20 mouse cellular contexts compared by ENCODE assay signal in the genomic region with DNA sequence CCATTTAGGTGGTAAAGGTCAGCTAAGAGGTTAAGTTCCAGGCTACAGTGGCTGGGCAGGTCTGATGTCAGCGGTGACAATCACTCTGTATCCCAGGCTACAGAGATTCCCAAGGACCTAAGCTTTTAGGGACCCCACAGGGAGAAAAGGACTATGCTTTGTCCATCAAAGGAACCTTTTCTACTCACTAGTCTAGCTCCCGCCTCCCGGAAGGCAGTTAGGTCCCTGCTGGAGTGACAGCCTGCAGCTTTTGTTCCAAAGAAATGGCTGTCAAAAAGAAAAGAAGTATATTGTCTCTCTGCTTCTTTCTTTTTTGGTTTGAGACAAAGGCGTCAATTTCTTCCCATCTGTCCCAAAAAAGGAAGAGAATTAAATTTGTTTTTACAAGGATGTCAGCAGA. TPM values are rescaled to one million over a fixed set of nuclear protein-coding genes. Genes with fewer than 3 reads are reported as not detected.
"Had no signal": no experiment of that assay in that cellular context is flagged by ENCODE, and none has a peak within 500 bp of the region (broad histone marks: within the 10 kb centered on the region; RNA-seq: fewer than 3 reads in every experiment).

No protein-coding gene starts in this region.

- H3K9ac ChIP-seq: limb, embryonic 13.5 days; liver, embryonic 15.5 days; lung, embryonic 14.5 days; midbrain, embryonic 12.5 days; neural tube, embryonic 15.5 days had no signal

- H3K27ac ChIP-seq: layer of hippocampus, adult 2 months; limb, embryonic 13.5 days; liver, embryonic 15.5 days; midbrain, embryonic 12.5 days; neural tube, embryonic 15.5 days had no signal

- H3K4me2 ChIP-seq: limb, embryonic 13.5 days; liver, embryonic 11.5 days; liver, embryonic 15.5 days; lung, embryonic 14.5 days; midbrain, embryonic 12.5 days; neural tube, embryonic 15.5 days had no signal

- DNase-seq: kidney, postnatal 10 days; kidney, postnatal 4 days; left cerebral cortex, postnatal 4 days; lung, embryonic 14.5 days; lung, postnatal 10 days; lung, postnatal 4 days; right cerebral cortex, adult 18-20 months; right cerebral cortex, postnatal 25 days; thymus, postnatal 36 days had no signal

- H3K36me3 ChIP-seq: limb, embryonic 13.5 days; liver, embryonic 15.5 days; midbrain, embryonic 12.5 days; neural tube, embryonic 15.5 days had no signal

- H3K9me3 ChIP-seq: limb, embryonic 13.5 days; liver, embryonic 15.5 days; midbrain, embryonic 12.5 days; neural tube, embryonic 15.5 days had no signal

- H3K4me3 ChIP-seq: layer of hippocampus, adult 2 months; limb, embryonic 13.5 days; liver, embryonic 15.5 days; midbrain, embryonic 12.5 days; myocyte; neural tube, embryonic 15.5 days had no signal

RNA-seq across cellular contexts. Expression of a gene that starts 33.1 kb away (rescaled TPM):
- total RNA-seq: megakaryocyte, adult 5-6 weeks had no signal
- polyA plus RNA-seq: liver, embryonic 15.5 days; myocyte had no signal

RNA-seq across cellular contexts. Expression of a gene that starts 36.7 kb away (rescaled TPM):
- total RNA-seq: layer of hippocampus, adult 2 months; layer of hippocampus, postnatal 10 days; left cerebral cortex, adult 18-20 months; left cerebral cortex, postnatal 4 days had no signal
- polyA plus RNA-seq: limb, embryonic 13.5 days; neural tube, embryonic 11.5 days; neural tube, embryonic 15.5 days had no signal
